Mouse (Mus musculus): ENCODE measurements around the gene Hvcn1. TPM values are rescaled to one million over a fixed set of nuclear protein-coding genes. Genes with fewer than 3 reads are reported as not detected.

Gene Hvcn1
- polyA plus RNA-seq, 1 experiment from 2014 or later, result 6.2 TPM

DNA sequence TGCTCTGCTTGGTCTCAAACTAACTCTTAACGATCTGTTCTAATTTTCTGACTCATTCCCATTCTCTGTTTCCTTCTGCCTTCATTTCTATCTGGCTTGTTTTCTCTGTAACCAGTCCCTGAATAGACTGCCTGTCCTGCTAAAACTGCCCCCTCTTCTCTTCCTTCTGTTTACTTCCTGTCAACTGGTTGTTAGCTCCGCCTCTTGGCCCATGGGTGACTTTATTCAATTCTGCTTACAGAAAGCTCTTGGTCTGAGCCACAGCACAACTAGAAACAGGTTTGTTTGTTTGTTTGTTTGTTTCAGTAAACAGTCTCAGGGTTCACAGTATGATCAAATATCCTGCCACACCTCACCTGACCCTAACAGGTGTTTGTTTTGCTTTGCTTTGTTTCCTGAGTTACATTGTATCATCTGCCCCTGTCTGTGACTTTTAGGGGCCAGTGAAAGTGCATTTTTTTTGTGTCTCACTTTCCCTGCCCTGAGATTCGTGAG is 21.7 kb downstream of the Hvcn1 start:
- no peak overlapping the region for H3K4me3 ChIP-seq (replicated peaks)
- H3K9me3 ChIP-seq, result no peaks in the 10 kb centered on the region
- no peak overlapping the region for H3K4me2 ChIP-seq
- H3K36me3 ChIP-seq, result no peaks in the 10 kb centered on the region
- 75% methylated on average over 3 of the region's 3 CpGs for WGBS
- H3K27ac ChIP-seq, result no peak overlapping the region
- no peaks in the 10 kb centered on the region for H3K4me1 ChIP-seq
- no peaks in the 10 kb centered on the region for H3K27me3 ChIP-seq (replicated peaks)
- H3K9ac ChIP-seq, result no peak overlapping the region
- no peak for ATAC-seq (ENCODE audit: insufficient read depth, low FRiP score, low read depth)

DNA sequence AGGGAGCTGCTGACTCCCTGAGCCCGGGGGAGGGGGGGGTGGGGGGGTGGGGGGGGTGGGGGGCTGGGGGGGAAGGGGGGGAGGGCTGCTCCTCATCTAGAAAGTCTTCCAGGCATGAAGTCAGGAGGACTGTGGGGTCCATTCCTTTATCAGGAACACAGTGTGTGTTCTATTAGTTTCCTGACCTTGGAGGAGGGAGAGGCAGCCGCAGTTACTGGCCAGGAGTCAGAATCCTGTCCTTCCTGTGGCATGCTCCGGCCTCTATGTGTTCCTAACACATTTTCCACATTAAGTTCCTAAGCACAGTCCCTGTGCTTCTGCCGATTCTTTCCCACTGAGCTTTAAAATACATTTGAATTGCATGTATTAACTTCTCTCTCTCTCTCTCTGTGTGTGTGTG is 22.2 kb downstream of the Hvcn1 start:
- WGBS, result 74% methylated on average over 3 of the region's 4 CpGs
- H3K27me3 ChIP-seq (replicated peaks), result no peaks in the 10 kb centered on the region
- H3K4me2 ChIP-seq, result no peak overlapping the region
- no peaks in the 10 kb centered on the region for H3K9me3 ChIP-seq
- H3K4me1 ChIP-seq, result no peaks in the 10 kb centered on the region
- no peaks in the 10 kb centered on the region for H3K36me3 ChIP-seq
- no peak for ATAC-seq (ENCODE audit: insufficient read depth, low FRiP score, low read depth)
- no peak overlapping the region for H3K4me3 ChIP-seq (replicated peaks)
- H3K9ac ChIP-seq, result no peak overlapping the region
- H3K27ac ChIP-seq, result no peak overlapping the region

- Histone ChIP-seq H3K4me3 (replicated peaks) (no peak overlapping the region), H3K36me3 (no peaks in the 10 kb centered on the region), H3K4me2 (no peak overlapping the region), H3K9ac (no peak overlapping the region), H3K27me3 (replicated peaks) (no peaks in the 10 kb centered on the region), H3K4me1 (no peaks in the 10 kb centered on the region), H3K27ac (no peak overlapping the region), H3K9me3 (no peaks in the 10 kb centered on the region)
- WGBS, result 84% methylated on average over 4 of the region's 4 CpGs
- ATAC-seq (ENCODE audit: insufficient read depth, low FRiP score, low read depth), result no peak
Observed at GRCm38 (mm10) chr5:122230816-122231215, 24.2 kb downstream of the Hvcn1 start.

GRCm38 (mm10) chr5:122231431-122231830 is 24.8 kb downstream of the Hvcn1 start:
- 53% methylated on average over 6 of the region's 6 CpGs for WGBS
- Histone ChIP-seq H3K4me2 (no peak overlapping the region), H3K9ac (no peak overlapping the region), H3K36me3 (no peaks in the 10 kb centered on the region), H3K4me3 (replicated peaks) (no peak overlapping the region), H3K4me1 (no peaks in the 10 kb centered on the region), H3K9me3 (no peaks in the 10 kb centered on the region), H3K27ac (no peak overlapping the region), H3K27me3 (replicated peaks) (no peaks in the 10 kb centered on the region)
- no peak for ATAC-seq (ENCODE audit: insufficient read depth, low FRiP score, low read depth)

DNA sequence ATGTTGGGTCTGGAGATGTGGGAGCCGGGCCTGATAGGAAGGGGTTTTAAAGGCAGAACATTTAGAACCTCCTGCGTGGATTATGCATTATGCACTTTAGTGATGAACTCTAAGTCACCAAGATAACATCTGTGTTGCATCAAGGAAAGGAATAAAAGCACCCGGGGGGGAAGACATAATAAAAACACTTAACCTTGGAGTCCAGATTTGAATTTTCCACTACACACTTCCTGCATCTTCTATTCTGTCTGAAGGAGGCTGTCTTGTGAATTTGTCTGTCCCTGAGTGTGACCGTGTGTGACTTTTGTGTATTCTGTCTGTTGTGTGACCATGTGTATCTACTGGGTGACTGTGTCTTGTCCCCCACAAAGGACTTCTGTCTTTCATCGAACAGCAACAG is 25.4 kb downstream of the Hvcn1 start:
- no peak for ATAC-seq (ENCODE audit: insufficient read depth, low FRiP score, low read depth)
- Histone ChIP-seq H3K27me3 (replicated peaks) (no peaks in the 10 kb centered on the region), H3K4me2 (no peak overlapping the region), H3K4me3 (replicated peaks) (no peak overlapping the region), H3K9ac (no peak overlapping the region), H3K9me3 (no peaks in the 10 kb centered on the region), H3K4me1 (no peaks in the 10 kb centered on the region), H3K36me3 (no peaks in the 10 kb centered on the region), H3K27ac (no peak overlapping the region)
- 49% methylated on average over 5 of the region's 5 CpGs for WGBS

- H3K27ac ChIP-seq, result no peak overlapping the region
- 68% methylated on average over 14 of the region's 14 CpGs for WGBS
- ATAC-seq (ENCODE audit: insufficient read depth, low FRiP score, low read depth), result no peak
Observed at GRCm38 (mm10) chr5:122233077-122233581, 26.5 kb downstream of the Hvcn1 start.

DNA sequence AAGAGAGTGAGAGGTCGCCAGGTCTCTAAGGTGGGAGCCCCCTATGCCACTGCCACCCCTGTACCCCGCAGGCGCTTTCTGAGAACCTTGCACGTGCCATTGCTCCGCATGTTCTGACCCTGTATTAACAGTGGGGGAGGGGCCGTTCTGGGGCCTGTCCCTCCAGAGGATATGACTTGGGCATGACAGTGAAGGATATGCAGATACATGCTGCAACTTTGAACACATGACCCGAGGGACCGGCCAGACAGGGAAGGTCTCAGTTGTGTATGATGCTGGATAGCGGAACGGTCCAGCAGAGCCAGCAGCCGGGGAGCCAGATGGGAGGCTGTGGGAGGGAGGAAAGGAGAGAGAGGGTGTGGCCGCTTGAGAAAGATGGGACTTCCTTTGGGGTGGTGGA is 27.1 kb downstream of the Hvcn1 start:
- Histone ChIP-seq H3K9me3 (no peaks in the 10 kb centered on the region), H3K4me3 (replicated peaks) (no peak overlapping the region), H3K36me3 (no peaks in the 10 kb centered on the region), H3K27me3 (replicated peaks) (no peaks in the 10 kb centered on the region), H3K4me1 (no peaks in the 10 kb centered on the region), H3K4me2 (no peak overlapping the region), H3K9ac (no peak overlapping the region), H3K27ac (no peak overlapping the region)
- no peak for ATAC-seq (ENCODE audit: insufficient read depth, low FRiP score, low read depth)
- 71% methylated on average over 12 of the region's 12 CpGs for WGBS

More at GRCm38 (mm10) chr5:122233077-122233581, 26.5 kb downstream of the Hvcn1 start:
- Histone ChIP-seq H3K9me3 (no peaks in the 10 kb centered on the region), H3K4me2 (no peak overlapping the region), H3K4me1 (no peaks in the 10 kb centered on the region), H3K9ac (no peak overlapping the region), H3K36me3 (no peaks in the 10 kb centered on the region), H3K27me3 (replicated peaks) (no peaks in the 10 kb centered on the region), H3K4me3 (replicated peaks) (no peak overlapping the region)

DNA sequence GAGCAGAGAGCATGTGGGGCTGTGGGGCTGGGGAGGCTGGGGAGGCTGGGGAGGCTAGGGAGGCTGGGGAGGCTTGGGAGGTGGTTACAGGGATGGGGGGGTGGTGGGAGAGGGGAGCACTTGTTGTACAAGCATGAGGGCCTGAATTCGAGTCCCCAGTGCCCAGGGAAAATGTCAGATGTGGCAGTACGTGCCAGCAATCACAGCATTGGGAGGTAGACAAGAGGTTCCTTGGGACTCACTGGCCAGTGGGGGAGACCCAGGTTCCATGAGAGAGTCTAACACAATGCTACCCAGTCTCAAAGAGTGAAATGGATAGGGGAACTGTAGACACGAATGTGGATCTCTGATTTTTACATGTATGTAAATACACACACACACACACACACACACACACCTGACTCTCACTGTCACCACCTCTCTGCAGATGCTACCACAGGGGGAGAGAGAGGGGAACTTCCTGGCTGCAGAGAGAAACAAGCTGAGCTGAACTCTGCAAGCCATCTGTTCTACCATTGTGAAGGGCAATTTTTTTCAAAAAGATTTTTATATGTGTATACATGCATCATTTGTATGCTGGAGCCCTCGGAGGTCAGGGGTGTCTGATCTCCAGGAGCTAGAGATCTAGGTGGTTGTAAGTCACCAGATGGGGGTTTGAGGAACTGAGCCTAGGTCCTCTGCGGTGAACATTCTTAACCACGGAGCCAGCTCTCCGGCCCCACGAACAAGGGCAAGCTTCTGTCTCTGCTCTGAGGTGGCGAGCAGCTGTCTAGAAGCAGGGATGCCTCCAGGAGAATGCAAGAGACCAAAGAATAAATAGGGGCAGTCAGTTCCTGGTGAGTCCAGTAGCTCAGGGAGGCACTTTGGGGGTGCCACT is 28.0 kb downstream of the Hvcn1 start:
- Histone ChIP-seq H3K27ac (no peak overlapping the region), H3K9ac (no peak overlapping the region), H3K27me3 (replicated peaks) (no peaks in the 10 kb centered on the region), H3K36me3 (no peaks in the 10 kb centered on the region), H3K4me1 (no peaks in the 10 kb centered on the region), H3K4me3 (replicated peaks) (no peak overlapping the region), H3K4me2 (no peak overlapping the region), H3K9me3 (no peaks in the 10 kb centered on the region)
- 70% methylated on average over 9 of the region's 9 CpGs for WGBS
- ATAC-seq (ENCODE audit: insufficient read depth, low FRiP score, low read depth), result no peak

DNA sequence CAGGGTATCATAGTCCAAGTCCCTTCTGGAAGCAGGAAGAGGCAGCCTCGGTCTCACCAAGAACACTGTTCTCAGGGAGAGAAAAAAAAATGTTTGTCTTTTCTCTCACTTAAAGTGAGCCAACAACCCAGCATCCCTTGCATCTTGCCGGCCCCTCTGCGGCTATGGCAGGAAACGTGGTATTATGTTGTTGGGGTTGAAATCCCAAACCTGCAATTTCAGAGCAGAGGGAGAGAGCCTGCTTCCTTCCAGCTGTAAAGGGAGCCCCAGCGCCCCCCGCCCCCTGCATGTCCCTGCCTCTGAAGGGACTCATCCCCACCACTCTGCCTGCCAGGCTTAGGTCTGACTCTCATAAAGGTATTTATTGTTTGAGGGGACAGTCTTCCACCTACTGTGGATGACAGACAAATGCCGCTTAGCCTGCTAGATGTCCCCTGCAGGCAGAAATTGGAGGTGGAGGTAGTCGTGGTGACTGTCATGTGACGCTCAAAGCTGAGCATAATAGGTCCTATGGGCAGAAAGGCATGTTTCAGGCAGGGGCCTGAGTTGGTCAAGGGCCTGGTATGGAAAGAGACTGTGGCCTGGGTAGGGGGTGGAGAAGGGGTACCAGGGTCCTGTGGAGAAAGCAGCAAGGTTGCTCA is 28.7 kb downstream of the Hvcn1 start:
- Histone ChIP-seq H3K36me3 (0 out of 2 replicates have a peak, but pooled peaks cover 3% of the 10 kb centered on the region), H3K4me3 (replicated peaks) (no peak overlapping the region), H3K9ac (no peak overlapping the region), H3K27me3 (replicated peaks) (no peaks in the 10 kb centered on the region), H3K27ac (no peak overlapping the region), H3K9me3 (no peaks in the 10 kb centered on the region), H3K4me1 (no peaks in the 10 kb centered on the region), H3K4me2 (no peak overlapping the region)
- ATAC-seq (ENCODE audit: insufficient read depth, low FRiP score, low read depth), result no peak
- 54% methylated on average over 9 of the region's 9 CpGs for WGBS

DNA sequence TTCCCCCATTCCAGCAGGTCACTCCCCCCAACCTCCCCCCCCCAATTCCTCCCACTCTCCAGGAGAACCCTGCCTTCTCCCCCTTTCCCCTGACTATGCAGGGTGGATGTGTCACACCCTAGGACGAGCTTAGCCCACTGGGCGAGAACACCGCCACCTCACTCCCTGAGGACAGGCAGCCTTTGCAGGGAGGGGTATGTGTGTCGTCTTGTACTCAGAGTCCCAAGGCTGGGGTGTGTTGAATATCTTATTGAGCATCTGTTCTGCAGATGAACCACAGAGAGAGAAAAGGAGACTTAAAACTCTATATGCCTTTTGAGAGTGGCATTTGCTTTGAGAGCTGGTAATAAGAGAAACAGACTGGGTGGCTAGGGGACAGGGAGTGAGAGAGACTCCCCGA is 30.6 kb downstream of the Hvcn1 start:
- ATAC-seq (ENCODE audit: insufficient read depth, low FRiP score, low read depth), result no peak
- H3K4me2 ChIP-seq, result no peak overlapping the region
- 0 out of 2 replicates have a peak, but pooled peaks cover 5% of the 10 kb centered on the region for H3K36me3 ChIP-seq
- no peaks in the 10 kb centered on the region for H3K9me3 ChIP-seq
- no peak overlapping the region for H3K9ac ChIP-seq
- no peaks in the 10 kb centered on the region for H3K27me3 ChIP-seq (replicated peaks)
- 64% methylated on average over 5 of the region's 5 CpGs for WGBS
- H3K4me1 ChIP-seq, result no peaks in the 10 kb centered on the region
- no peak overlapping the region for H3K27ac ChIP-seq
- H3K4me3 ChIP-seq (replicated peaks), result no peak overlapping the region

DNA sequence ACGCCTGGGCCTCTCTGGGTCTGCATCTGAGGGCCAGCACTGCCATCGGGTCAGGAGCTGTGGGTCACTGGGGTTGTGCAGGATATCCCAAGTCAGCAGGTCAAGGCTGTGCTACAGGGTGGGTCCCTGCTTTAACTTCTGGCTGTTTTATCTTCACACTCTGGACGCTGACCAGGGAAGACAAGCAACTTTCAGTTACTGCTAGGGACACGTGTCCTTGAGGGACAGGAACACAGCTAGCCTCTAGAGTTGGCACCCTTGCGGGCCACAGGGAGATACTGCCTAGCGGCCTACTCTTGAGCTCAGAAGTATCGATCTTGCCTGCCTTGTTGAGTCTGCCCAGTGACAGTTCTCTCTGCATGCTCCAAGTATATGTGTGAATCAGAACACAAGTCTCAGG is 33.0 kb downstream of the Hvcn1 start:
- ATAC-seq (ENCODE audit: insufficient read depth, low FRiP score, low read depth), result no peak
- Histone ChIP-seq H3K36me3 (0 out of 2 replicates have a peak, but pooled peaks cover 5% of the 10 kb centered on the region), H3K27ac (no peak overlapping the region), H3K9ac (no peak overlapping the region), H3K27me3 (replicated peaks) (no peaks in the 10 kb centered on the region), H3K4me2 (no peak overlapping the region), H3K4me3 (replicated peaks) (no peak overlapping the region), H3K9me3 (no peaks in the 10 kb centered on the region), H3K4me1 (no peaks in the 10 kb centered on the region)
- WGBS, result 75% methylated on average over 7 of the region's 7 CpGs

DNA sequence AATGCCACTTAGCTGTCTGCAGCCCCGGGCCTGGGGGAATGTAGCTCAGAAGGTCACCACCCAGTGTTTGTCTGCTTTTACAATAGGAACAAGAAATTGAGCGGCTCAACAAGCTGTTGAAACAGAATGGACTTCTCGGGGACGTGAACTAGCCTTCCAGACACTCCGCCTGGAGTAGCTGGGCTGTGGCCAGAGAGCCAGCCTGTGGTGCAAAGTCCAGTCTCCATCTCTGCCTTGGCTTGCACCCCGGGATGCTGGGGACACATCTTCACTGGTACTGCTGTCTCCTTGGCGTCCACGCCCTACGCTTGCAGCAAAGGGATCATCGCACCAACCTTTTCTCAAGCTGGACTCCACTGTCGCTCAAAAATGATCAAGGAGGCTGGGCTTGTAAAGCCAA is 33.9 kb downstream of the Hvcn1 start:
- WGBS, result 90% methylated on average over 11 of the region's 11 CpGs
- H3K36me3 ChIP-seq, result 0 out of 2 replicates have a peak, but pooled peaks cover 5% of the 10 kb centered on the region
- no peak overlapping the region for H3K27ac ChIP-seq
- H3K27me3 ChIP-seq (replicated peaks), result no peaks in the 10 kb centered on the region
- H3K9ac ChIP-seq, result no peak overlapping the region
- no peaks in the 10 kb centered on the region for H3K9me3 ChIP-seq
- no peak for ATAC-seq (ENCODE audit: insufficient read depth, low FRiP score, low read depth)
- no peaks in the 10 kb centered on the region for H3K4me1 ChIP-seq
- H3K4me2 ChIP-seq, result no peak overlapping the region
- no peak overlapping the region for H3K4me3 ChIP-seq (replicated peaks)
